Mouse (Mus musculus): ENCODE results near the gene Kcns1. TPM values are rescaled to one million over a fixed set of nuclear protein-coding genes. Genes with fewer than 3 reads are reported as not detected.

The Kcns1 gene
- polyA plus RNA-seq, 1 experiment from 2014 or later = not detected

DNA sequence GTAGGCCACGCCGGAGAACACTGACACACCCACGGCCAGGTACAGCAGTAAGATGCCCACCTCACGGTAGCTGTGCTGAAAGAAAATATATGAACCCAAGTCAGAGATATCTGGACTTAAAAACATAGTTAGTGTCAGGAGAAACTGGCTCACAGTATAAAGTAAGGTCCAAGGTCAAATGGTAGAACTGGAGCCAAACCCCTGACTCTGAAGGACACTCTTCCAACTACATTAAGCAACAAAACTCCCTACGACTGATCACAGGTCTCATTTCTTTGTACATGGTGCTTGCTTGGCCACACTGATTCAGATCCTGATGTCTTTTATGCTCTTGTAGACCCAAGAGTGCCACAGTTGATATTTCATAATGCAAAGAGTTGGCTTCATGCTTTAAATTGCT is 6.0 kb downstream of the Kcns1 start:
- Histone ChIP-seq H3K27ac (no peak overlapping the region), H3K4me1 (peaks cover 12% of the 10 kb centered on the region), H3K27me3 (ENCODE audit: poor library complexity, severe bottlenecking) (peaks cover 55% of the 10 kb centered on the region), H3K9me3 (no peaks in the 10 kb centered on the region), H3K36me3 (replicated peaks) (no peaks in the 10 kb centered on the region), H3K4me3 (no peak overlapping the region)
- no peak for DNase-seq (ENCODE audit: extremely low spot score, low spot score)
- WGBS = 95% methylated on average over 5 of the region's 5 CpGs

DNA sequence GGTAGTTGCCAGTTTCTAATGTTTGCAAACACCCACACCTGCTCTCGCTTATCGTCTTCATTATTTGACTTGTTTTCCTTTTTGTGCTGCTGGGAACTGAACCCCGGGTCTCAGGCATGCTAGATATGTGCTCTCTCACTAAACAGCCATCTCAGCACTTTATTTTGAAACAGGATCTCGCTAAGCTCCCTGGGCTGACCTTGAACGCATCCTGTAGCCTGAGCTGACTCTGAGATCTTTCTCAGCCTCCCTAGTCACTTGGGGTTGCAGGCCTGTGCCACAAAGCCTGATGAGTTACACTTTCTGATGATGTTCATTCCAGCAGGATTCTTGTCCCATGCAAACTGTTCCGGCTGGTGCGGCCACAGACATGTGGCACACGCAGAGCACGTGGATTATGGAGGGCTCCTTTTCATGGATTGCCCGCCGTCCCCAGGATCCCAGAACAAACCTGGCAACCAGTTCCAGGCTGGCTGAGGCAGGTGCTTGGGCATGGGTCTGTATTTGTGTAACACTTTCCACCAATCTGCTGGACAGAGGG is 9.3 kb downstream of the Kcns1 start:
- H3K4me1 ChIP-seq = no peaks in the 10 kb centered on the region
- peaks cover 4% of the 10 kb centered on the region for H3K36me3 ChIP-seq (replicated peaks)
- H3K4me3 ChIP-seq = no peak overlapping the region
- no peak for DNase-seq (ENCODE audit: extremely low spot score, low spot score)
- H3K27ac ChIP-seq = no peak overlapping the region
- H3K27me3 ChIP-seq (ENCODE audit: poor library complexity, severe bottlenecking) = peaks cover 22% of the 10 kb centered on the region
- no peaks in the 10 kb centered on the region for H3K9me3 ChIP-seq
- 87% methylated on average over 11 of the region's 11 CpGs for WGBS

DNA sequence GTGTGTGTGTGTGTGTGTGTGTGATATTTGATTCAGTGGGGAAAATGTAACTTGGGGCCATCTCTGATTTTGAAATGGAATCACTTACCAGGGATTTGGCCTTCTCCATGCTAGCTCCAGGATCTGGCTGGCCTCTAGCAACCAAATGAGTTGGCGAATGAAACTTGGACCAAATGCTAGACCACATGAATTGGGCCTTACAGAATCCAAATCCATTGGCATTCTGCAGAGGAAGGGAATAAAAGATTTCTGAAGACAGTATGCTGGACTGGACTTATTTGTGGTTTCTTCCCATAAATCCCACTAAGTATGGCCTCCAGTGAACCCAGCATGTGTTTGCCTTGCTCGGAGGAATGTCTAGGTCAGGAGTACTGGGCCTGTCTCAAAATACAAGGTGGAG is 12.1 kb downstream of the Kcns1 start:
- H3K36me3 ChIP-seq (replicated peaks) = peaks cover 21% of the 10 kb centered on the region
- no peak for DNase-seq (ENCODE audit: extremely low spot score, low spot score)
- no peaks in the 10 kb centered on the region for H3K4me1 ChIP-seq
- H3K9me3 ChIP-seq = no peaks in the 10 kb centered on the region
- WGBS = 85% methylated on average over 2 of the region's 2 CpGs
- no peak overlapping the region for H3K27ac ChIP-seq
- no peaks in the 10 kb centered on the region for H3K27me3 ChIP-seq (ENCODE audit: poor library complexity, severe bottlenecking)
- no peak overlapping the region for H3K4me3 ChIP-seq

DNA sequence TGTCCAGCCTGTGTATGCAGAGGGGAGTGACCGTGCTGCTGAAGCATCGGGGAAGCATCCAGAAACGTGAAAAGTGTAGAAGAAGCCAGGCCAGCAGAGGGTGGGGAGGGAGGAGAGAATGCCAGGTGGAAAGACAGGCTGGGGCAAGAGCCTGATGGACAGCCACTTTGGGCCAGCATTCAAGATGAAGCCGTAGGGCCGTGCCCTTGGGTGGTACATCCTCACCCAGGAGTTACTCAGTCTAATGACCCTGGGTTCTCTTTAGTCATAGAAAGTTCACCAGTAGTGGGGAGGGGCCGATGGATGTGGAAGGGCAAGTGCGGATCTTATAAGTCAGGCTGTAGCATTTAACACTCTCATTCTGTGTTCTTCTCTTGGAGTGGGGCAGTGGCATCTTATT is 14.8 kb downstream of the Kcns1 start:
- no peak overlapping the region for H3K27ac ChIP-seq
- WGBS = 83% methylated on average over 7 of the region's 7 CpGs
- no peaks in the 10 kb centered on the region for H3K9me3 ChIP-seq
- no peak for DNase-seq (ENCODE audit: extremely low spot score, low spot score)
- H3K4me1 ChIP-seq = no peaks in the 10 kb centered on the region
- no peaks in the 10 kb centered on the region for H3K27me3 ChIP-seq (ENCODE audit: poor library complexity, severe bottlenecking)
- peaks cover 47% of the 10 kb centered on the region for H3K36me3 ChIP-seq (replicated peaks)
- H3K4me3 ChIP-seq = no peak overlapping the region

DNA sequence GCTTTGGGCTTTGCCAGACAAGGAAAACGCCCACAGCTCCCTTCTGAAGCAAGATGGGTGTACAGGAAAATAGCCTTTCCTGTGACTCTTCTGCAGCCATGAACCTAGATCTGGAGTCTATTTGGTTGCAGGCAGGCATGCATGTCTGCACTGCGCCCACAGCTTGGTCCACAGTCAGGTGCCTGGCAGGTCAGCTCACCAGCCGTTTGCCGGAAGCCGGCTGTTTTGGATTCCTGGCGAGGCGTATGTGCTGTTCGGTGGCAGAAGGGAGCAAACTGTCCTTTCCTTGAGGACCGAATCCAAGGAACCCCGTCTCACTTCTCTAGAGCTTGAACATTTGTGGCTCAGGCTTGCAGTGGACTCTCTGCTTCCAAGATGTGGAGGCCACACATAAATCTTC is 16.9 kb downstream of the Kcns1 start:
- no peak for DNase-seq (ENCODE audit: extremely low spot score, low spot score)
- Histone ChIP-seq H3K4me3 (no peak overlapping the region), H3K9me3 (no peaks in the 10 kb centered on the region), H3K4me1 (peaks cover 11% of the 10 kb centered on the region; the same call in 1 of the 2 replicates), H3K27ac (no peak overlapping the region), H3K27me3 (ENCODE audit: poor library complexity, severe bottlenecking) (no peaks in the 10 kb centered on the region), H3K36me3 (replicated peaks) (peaks cover 51% of the 10 kb centered on the region)
- WGBS = 95% methylated on average over 10 of the region's 10 CpGs

DNA sequence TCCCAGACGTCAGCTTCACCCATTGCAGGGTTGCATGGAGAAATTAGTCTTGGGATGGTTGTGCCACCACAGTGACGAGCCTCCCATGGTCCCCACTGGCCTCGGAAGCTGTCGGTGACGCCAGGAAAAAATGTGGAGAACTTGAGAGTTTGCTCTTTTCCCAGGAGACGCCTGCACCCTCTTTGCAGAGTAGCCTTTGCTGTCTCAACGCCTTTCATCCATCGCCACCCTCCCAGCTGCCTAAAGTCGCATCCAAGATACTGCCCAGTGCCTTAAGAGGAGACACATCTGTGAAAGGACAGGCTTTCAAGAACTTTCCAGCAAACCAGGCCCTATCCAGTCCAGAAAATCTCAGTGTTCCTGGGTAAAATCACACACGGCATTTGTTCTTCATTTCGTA is 18.6 kb downstream of the Kcns1 start:
- no peaks in the 10 kb centered on the region for H3K27me3 ChIP-seq (ENCODE audit: poor library complexity, severe bottlenecking)
- no peak overlapping the region for H3K4me3 ChIP-seq
- DNase-seq (ENCODE audit: extremely low spot score, low spot score) = no peak
- peaks cover 55% of the 10 kb centered on the region for H3K36me3 ChIP-seq (replicated peaks)
- no peaks in the 10 kb centered on the region for H3K9me3 ChIP-seq
- H3K27ac ChIP-seq = no peak overlapping the region
- WGBS = 93% methylated on average over 11 of the region's 11 CpGs
- peaks cover 11% of the 10 kb centered on the region; the same call in 1 of the 2 replicates for H3K4me1 ChIP-seq

DNA sequence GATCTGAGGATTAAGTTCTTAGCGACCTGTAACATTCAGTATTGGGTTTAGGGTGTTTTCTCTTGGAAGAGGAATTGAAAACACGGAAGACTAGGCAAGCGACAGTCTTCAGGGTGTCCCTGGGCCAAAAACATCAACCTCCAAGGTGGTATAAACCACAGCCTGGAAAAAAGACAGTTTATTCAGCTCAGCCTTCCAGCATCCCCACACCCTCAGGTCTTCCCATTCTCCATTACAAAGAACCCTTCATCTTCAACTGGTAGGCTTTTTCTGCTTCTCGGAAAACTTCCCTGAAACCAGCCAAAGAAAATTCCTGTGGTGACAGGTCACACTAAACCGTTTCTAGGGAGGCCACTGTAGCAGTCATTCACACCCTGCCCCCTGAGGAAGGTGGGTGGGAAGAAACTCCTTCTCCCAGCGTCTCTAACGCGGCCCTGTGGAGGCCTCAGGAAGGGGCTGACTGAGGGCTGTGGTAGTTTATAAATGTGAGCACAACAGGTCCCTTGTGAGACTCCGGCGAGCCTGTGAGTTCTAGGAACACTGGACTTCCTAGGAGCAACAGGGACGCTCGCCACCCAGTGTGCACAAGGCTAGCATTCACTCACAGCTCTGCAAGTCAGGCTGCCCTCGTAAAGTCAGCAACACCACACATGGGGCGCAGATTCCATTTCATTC is 20.7 kb downstream of the Kcns1 start:
- H3K9me3 ChIP-seq = no peaks in the 10 kb centered on the region
- no peak for DNase-seq (ENCODE audit: extremely low spot score, low spot score)
- H3K36me3 ChIP-seq (replicated peaks) = peaks cover 55% of the 10 kb centered on the region
- no peak overlapping the region for H3K4me3 ChIP-seq
- H3K4me1 ChIP-seq = peaks cover 11% of the 10 kb centered on the region; the same call in 1 of the 2 replicates
- H3K27me3 ChIP-seq (ENCODE audit: poor library complexity, severe bottlenecking) = no peaks in the 10 kb centered on the region
- H3K27ac ChIP-seq = no peak overlapping the region
- WGBS = 56% methylated on average over 14 of the region's 14 CpGs

DNA sequence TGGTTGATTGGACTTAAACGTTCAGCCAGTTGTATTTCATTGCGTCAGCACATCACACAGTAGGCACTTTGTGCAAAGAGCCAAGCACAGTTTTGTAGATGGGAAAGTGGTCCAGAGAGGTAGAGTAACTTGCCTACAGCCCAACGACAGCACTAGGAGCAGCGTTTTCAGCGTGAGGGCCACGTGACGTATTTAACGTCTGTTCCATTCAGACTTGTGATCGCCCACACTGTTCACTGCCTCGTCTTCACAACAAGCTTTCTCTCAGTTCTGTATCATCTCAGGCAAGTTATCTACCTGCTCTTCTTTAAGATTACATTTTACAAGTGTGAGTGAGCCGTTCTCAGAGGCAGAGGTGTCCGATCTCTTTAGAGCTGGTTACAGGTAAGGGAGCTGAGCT is 24.4 kb downstream of the Kcns1 start:
- H3K27ac ChIP-seq = no peak overlapping the region
- 94% methylated on average over 12 of the region's 12 CpGs for WGBS
- no peak overlapping the region for H3K4me3 ChIP-seq
- H3K27me3 ChIP-seq (ENCODE audit: poor library complexity, severe bottlenecking) = no peaks in the 10 kb centered on the region
- DNase-seq (ENCODE audit: extremely low spot score, low spot score) = no peak
- H3K4me1 ChIP-seq = peaks cover 11% of the 10 kb centered on the region; the same call in 1 of the 2 replicates
- no peaks in the 10 kb centered on the region for H3K9me3 ChIP-seq
- H3K36me3 ChIP-seq (replicated peaks) = peaks cover 26% of the 10 kb centered on the region

DNA sequence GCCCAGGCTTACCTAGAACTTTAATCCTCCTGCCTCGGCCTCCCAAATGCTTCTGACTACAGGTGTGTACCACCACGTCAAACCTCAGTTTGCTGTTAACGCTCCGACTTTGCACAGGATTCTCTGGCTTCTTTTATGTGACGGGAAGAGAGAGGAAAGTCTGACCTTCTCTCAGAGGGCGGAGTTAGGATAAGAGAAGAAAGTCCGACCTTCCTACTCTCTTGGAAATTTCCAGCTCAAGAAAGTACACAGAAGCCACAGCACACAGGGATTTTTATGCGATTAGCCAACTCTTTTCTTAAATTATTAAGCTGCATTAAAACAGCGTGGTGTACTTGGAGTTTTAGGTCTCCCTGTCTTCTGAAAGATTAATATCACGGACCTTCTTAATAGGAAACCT is 26.4 kb downstream of the Kcns1 start:
- no peaks in the 10 kb centered on the region for H3K9me3 ChIP-seq
- peaks cover 24% of the 10 kb centered on the region; the same call in 1 of the 2 replicates for H3K36me3 ChIP-seq (replicated peaks)
- 92% methylated on average over 10 of the region's 10 CpGs for WGBS
- no peak overlapping the region for H3K27ac ChIP-seq
- DNase-seq (ENCODE audit: extremely low spot score, low spot score) = no peak
- H3K27me3 ChIP-seq (ENCODE audit: poor library complexity, severe bottlenecking) = no peaks in the 10 kb centered on the region
- H3K4me3 ChIP-seq = no peak overlapping the region
- 0 out of 2 replicates have a peak, but pooled peaks cover 4% of the 10 kb centered on the region for H3K4me1 ChIP-seq

DNA sequence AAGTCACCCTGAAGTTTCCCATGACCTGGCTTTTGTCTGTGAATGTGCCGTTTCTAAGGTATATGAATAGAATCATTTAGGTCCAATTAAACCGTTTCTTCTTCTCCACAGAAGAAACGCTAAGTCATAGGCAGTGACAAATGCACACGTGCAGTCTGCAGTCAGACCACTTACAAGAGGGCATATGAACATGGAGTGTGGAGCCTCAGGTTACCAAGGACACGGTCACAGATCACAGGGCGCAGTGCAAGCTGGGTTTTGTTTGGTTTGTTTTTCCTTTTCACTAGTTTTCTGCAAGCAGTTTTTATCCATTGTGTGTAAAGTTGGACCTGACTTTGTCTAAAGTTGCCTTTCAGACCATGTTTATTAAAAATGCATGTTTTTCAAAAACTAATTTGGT is 26.9 kb downstream of the Kcns1 start:
- no peak for DNase-seq (ENCODE audit: extremely low spot score, low spot score)
- WGBS = 91% methylated on average over 6 of the region's 6 CpGs
- no peak overlapping the region for H3K27ac ChIP-seq
- H3K36me3 ChIP-seq (replicated peaks) = peaks cover 24% of the 10 kb centered on the region; the same call in 1 of the 2 replicates
- no peaks in the 10 kb centered on the region for H3K27me3 ChIP-seq (ENCODE audit: poor library complexity, severe bottlenecking)
- no peaks in the 10 kb centered on the region for H3K9me3 ChIP-seq
- H3K4me3 ChIP-seq = no peak overlapping the region
- H3K4me1 ChIP-seq = 0 out of 2 replicates have a peak, but pooled peaks cover under 1% of the 10 kb centered on the region

DNA sequence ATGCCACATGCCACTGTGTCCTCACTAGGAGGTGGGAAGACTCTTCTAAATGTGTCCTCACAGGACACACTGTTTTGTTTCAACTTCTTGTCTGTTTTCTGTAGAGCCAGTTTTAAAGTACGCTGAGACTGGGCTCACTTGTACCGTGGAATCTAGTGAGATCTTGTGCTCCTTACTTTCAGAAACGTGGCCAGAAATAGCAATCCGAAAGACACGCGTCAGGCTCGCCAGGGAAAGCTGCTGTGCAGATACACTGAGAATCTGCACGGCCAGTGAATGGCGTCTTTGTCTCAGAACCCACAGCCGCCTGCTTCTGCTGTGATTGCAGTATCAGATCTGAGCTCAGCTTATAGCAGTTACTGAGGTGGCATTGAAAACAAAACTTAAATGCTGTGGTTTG is 28.9 kb downstream of the Kcns1 start:
- Histone ChIP-seq H3K36me3 (replicated peaks) (peaks cover 21% of the 10 kb centered on the region), H3K9me3 (no peaks in the 10 kb centered on the region), H3K4me3 (no peak overlapping the region), H3K27ac (no peak overlapping the region), H3K4me1 (0 out of 2 replicates have a peak, but pooled peaks cover 3% of the 10 kb centered on the region), H3K27me3 (ENCODE audit: poor library complexity, severe bottlenecking) (no peaks in the 10 kb centered on the region)
- DNase-seq (ENCODE audit: extremely low spot score, low spot score) = no peak
- WGBS = 68% methylated on average over 10 of the region's 10 CpGs

DNA sequence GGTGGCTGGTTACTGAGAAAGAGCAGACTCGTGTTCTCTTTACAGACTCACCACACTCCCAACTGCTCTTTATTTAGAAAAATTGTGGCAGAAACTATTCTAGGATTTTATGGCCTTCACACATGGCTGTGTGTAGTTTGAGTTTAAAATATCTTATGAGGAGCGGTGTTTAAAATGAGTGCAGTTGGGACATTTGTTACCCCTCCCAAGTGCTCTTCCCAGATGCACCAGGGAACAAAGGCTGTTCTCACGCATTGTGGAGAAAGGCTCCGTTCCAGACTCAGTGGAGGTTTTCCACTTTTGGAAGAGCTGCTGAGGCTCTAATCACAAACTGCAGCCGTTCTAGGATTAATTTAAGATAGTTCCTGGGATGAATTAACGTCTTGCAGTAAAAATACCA is 33.2 kb downstream of the Kcns1 start:
- H3K9me3 ChIP-seq = no peaks in the 10 kb centered on the region
- H3K4me1 ChIP-seq = peaks cover 8% of the 10 kb centered on the region; the same call in 1 of the 2 replicates
- no peak overlapping the region for H3K27ac ChIP-seq
- peaks cover 22% of the 10 kb centered on the region for H3K36me3 ChIP-seq (replicated peaks)
- H3K27me3 ChIP-seq (ENCODE audit: poor library complexity, severe bottlenecking) = no peaks in the 10 kb centered on the region
- no peak for DNase-seq (ENCODE audit: extremely low spot score, low spot score)
- WGBS = 87% methylated on average over 6 of the region's 6 CpGs
- H3K4me3 ChIP-seq = no peak overlapping the region

DNA sequence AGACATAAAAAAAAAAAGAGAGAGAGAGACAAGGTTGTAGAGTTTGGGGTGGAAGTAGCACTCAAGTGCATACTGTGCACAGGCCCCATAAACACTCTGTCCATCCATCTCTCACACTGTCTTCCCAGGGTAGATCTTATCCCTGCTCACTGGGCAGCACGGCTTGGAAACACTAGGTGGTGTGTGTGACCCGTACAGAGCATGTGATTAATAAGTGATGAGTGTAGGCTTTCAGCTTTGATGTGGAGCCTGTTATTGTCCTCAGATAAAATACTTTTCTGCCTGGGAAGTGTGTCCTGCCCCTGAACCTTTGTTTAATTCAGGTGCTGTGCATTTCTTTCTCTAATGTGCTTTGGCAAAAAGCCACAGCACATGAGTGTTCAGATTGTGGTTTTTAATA is 34.5 kb downstream of the Kcns1 start:
- Histone ChIP-seq H3K27ac (no peak overlapping the region), H3K27me3 (ENCODE audit: poor library complexity, severe bottlenecking) (no peaks in the 10 kb centered on the region), H3K4me1 (peaks cover 8% of the 10 kb centered on the region; the same call in 1 of the 2 replicates), H3K9me3 (no peaks in the 10 kb centered on the region), H3K36me3 (replicated peaks) (peaks cover 27% of the 10 kb centered on the region), H3K4me3 (no peak overlapping the region)
- DNase-seq (ENCODE audit: extremely low spot score, low spot score) = no peak
- WGBS = 54% methylated on average over 2 of the region's 2 CpGs

All from forebrain, embryonic 10.5 days (tissue).